Mouse (Mus musculus) bone marrow macrophage, adult 2 months (primary cell): ENCODE data around the gene Ggct.

Experiments used
- CTCF ChIP-seq: IDR thresholded peaks from 2 replicates; pipeline ENCODE4 v1.5.1; 2012; ENCODE audit warnings: low read depth, mild to moderate bottlenecking, low read length, moderate library complexity
- POLR2A ChIP-seq: IDR thresholded peaks from 2 replicates; pipeline ENCODE4 v1.6.1; 2012; ENCODE audit warnings: mild to moderate bottlenecking, low read depth, low read length, borderline replicate concordance

GRCm38 (mm10) chr6:54967591-54967990 lies 25.2 kb downstream of the Ggct start:
- TF ChIP-seq CTCF (no peak), POLR2A (no peak)
